Mouse (Mus musculus): ENCODE data around the gene Omp. TPM values are rescaled to one million over a fixed set of nuclear protein-coding genes. Genes with fewer than 3 reads are reported as not detected.

The Omp gene
- total and polyA plus RNA-seq, 2 experiments from 2014 or later, result 0.05 TPM; not detected in 1

GRCm38 (mm10) chr7:98178560-98179231 lies 33.4 kb upstream of the Omp start:
- Histone ChIP-seq H3K27ac (ENCODE audit: low read depth) (no peak overlapping the region), H3K4me1 (ENCODE audit: control insufficient read depth, insufficient read depth) (no peaks in the 10 kb centered on the region), H3K4me2 (ENCODE audit: low read depth, low read length) (peak overlapping the region; percentile 80), H3K27me3 (ENCODE audit: control insufficient read depth, insufficient read depth, low read length) (no peaks in the 10 kb centered on the region), H3K36me3 (replicated peaks; ENCODE audit: control insufficient read depth, insufficient read depth, low read length) (no peaks in the 10 kb centered on the region), H3K4me3 (ENCODE audit: low read depth, low read length) (peak overlapping the region; percentile 72), H3K9ac (replicated peaks; ENCODE audit: low read depth, low read length) (0 out of 2 replicates have a peak overlapping the region, but pooled peaks have one; percentile 51), H3K9me3 (replicated peaks; ENCODE audit: control insufficient read depth, low read length) (no peaks in the 10 kb centered on the region)
- 95% methylated on average over 5 of the region's 5 CpGs for WGBS
- no peak for DNase-seq (ENCODE audit: low spot score)
- peak; percentile 36 for ATAC-seq (ENCODE audit: insufficient read depth, low read depth)
- no peak for TF ChIP-seq CTCF (IDR thresholded peaks at IDR 0.05; ENCODE audit: low read depth)
- no peak for TF ChIP-seq EP300 (IDR thresholded peaks at IDR 0.05; ENCODE audit: low read depth)

GRCm38 (mm10) chr7:98177929-98178559 lies 32.7 kb upstream of the Omp start, which contains the start of gene Capn5:
Gene Capn5, minus strand, starts transcription at chr7:98178274.
- Histone ChIP-seq H3K9me3 (replicated peaks; ENCODE audit: control insufficient read depth, low read length) (no peaks in the 10 kb centered on the region), H3K4me2 (ENCODE audit: low read depth, low read length) (peak within 1 kb of the TSS; percentile 80), H3K27me3 (ENCODE audit: control insufficient read depth, insufficient read depth, low read length) (no peaks in the 10 kb centered on the region), H3K36me3 (replicated peaks; ENCODE audit: control insufficient read depth, insufficient read depth, low read length) (no peaks in the 10 kb centered on the region), H3K27ac (ENCODE audit: low read depth) (no peak within 1 kb of the TSS), H3K4me3 (ENCODE audit: low read depth, low read length) (peak within 1 kb of the TSS; percentile 72), H3K4me1 (ENCODE audit: control insufficient read depth, insufficient read depth) (no peaks in the 10 kb centered on the region), H3K9ac (replicated peaks; ENCODE audit: low read depth, low read length) (peak within 1 kb of the TSS; percentile 51; the same call in 1 of the 2 replicates)
- ATAC-seq (ENCODE audit: insufficient read depth, low read depth) (peak; percentile 89), DNase-seq (ENCODE audit: low spot score) (peak; percentile 55)
- no peak for TF ChIP-seq EP300 (IDR thresholded peaks at IDR 0.05; ENCODE audit: low read depth)
- TF ChIP-seq CTCF (IDR thresholded peaks at IDR 0.05; ENCODE audit: low read depth), result peak; percentile 44
- WGBS, result under 1% methylated on average over 35 of the region's 44 CpGs

- 6% methylated on average over 9 of the region's 9 CpGs for WGBS
Observed at GRCm38 (mm10) chr7:98177566-98177928, 32.2 kb upstream of the Omp start.

GRCm38 (mm10) chr7:98177071-98177485 lies 31.8 kb upstream of the Omp start:
- peak overlapping the region; percentile 72 for H3K4me3 ChIP-seq (ENCODE audit: low read depth, low read length)
- no peak overlapping the region for H3K27ac ChIP-seq (ENCODE audit: low read depth)

More at GRCm38 (mm10) chr7:98177566-98177928, 32.2 kb upstream of the Omp start:
- H3K36me3 ChIP-seq (replicated peaks; ENCODE audit: control insufficient read depth, insufficient read depth, low read length), result no peaks in the 10 kb centered on the region
- H3K4me2 ChIP-seq (ENCODE audit: low read depth, low read length), result peak overlapping the region; percentile 80
- no peaks in the 10 kb centered on the region for H3K9me3 ChIP-seq (replicated peaks; ENCODE audit: control insufficient read depth, low read length)
- DNase-seq (ENCODE audit: low spot score), result no peak
- H3K27ac ChIP-seq (ENCODE audit: low read depth), result no peak overlapping the region
- peak overlapping the region; percentile 72 for H3K4me3 ChIP-seq (ENCODE audit: low read depth, low read length)
- TF ChIP-seq EP300 (IDR thresholded peaks at IDR 0.05; ENCODE audit: low read depth) (no peak), CTCF (IDR thresholded peaks at IDR 0.05; ENCODE audit: low read depth) (no peak)
- no peak; the same call in 1 of the 2 replicates for ATAC-seq (ENCODE audit: insufficient read depth, low read depth)
- H3K4me1 ChIP-seq (ENCODE audit: control insufficient read depth, insufficient read depth), result no peaks in the 10 kb centered on the region
- H3K27me3 ChIP-seq (ENCODE audit: control insufficient read depth, insufficient read depth, low read length), result no peaks in the 10 kb centered on the region
- peak overlapping the region; percentile 51; the same call in 1 of the 2 replicates for H3K9ac ChIP-seq (replicated peaks; ENCODE audit: low read depth, low read length)

GRCm38 (mm10) chr7:98176322-98177070 lies 31.2 kb upstream of the Omp start:
- H3K27me3 ChIP-seq (ENCODE audit: control insufficient read depth, insufficient read depth, low read length), result no peaks in the 10 kb centered on the region
- H3K4me2 ChIP-seq (ENCODE audit: low read depth, low read length), result peak overlapping the region; percentile 80; the same call in 1 of the 2 replicates
- 70% methylated on average over 8 of the region's 8 CpGs for WGBS
- no peak overlapping the region for H3K9ac ChIP-seq (replicated peaks; ENCODE audit: low read depth, low read length)
- H3K9me3 ChIP-seq (replicated peaks; ENCODE audit: control insufficient read depth, low read length), result no peaks in the 10 kb centered on the region
- no peak overlapping the region for H3K4me3 ChIP-seq (ENCODE audit: low read depth, low read length)
- ATAC-seq (ENCODE audit: insufficient read depth, low read depth), result no peak
- DNase-seq (ENCODE audit: low spot score), result no peak
- TF ChIP-seq EP300 (IDR thresholded peaks at IDR 0.05; ENCODE audit: low read depth), result no peak
- no peak overlapping the region for H3K27ac ChIP-seq (ENCODE audit: low read depth)
- H3K4me1 ChIP-seq (ENCODE audit: control insufficient read depth, insufficient read depth), result no peaks in the 10 kb centered on the region
- H3K36me3 ChIP-seq (replicated peaks; ENCODE audit: control insufficient read depth, insufficient read depth, low read length), result no peaks in the 10 kb centered on the region

More at GRCm38 (mm10) chr7:98177071-98177485, 31.8 kb upstream of the Omp start:
- TF ChIP-seq CTCF (IDR thresholded peaks at IDR 0.05; ENCODE audit: low read depth) (no peak), EP300 (IDR thresholded peaks at IDR 0.05; ENCODE audit: low read depth) (no peak)
- H3K4me2 ChIP-seq (ENCODE audit: low read depth, low read length), result peak overlapping the region; percentile 80
- no peak overlapping the region for H3K9ac ChIP-seq (replicated peaks; ENCODE audit: low read depth, low read length)
- DNase-seq (ENCODE audit: low spot score), result no peak
- H3K27me3 ChIP-seq (ENCODE audit: control insufficient read depth, insufficient read depth, low read length), result no peaks in the 10 kb centered on the region
- no peak for ATAC-seq (ENCODE audit: insufficient read depth, low read depth)
- H3K36me3 ChIP-seq (replicated peaks; ENCODE audit: control insufficient read depth, insufficient read depth, low read length), result no peaks in the 10 kb centered on the region
- H3K4me1 ChIP-seq (ENCODE audit: control insufficient read depth, insufficient read depth), result no peaks in the 10 kb centered on the region
- no peaks in the 10 kb centered on the region for H3K9me3 ChIP-seq (replicated peaks; ENCODE audit: control insufficient read depth, low read length)
- 51% methylated on average over 2 of the region's 2 CpGs for WGBS
